Mouse (Mus musculus) ES-Bruce4 (cell line): ENCODE data around the gene Wdr41. TPM values are rescaled to one million over a fixed set of nuclear protein-coding genes. Genes with fewer than 3 reads are reported as not detected.

Experiments used
- H3K27ac ChIP-seq: 2 replicates; pipeline ENCODE4 v1.5.1; 2012; ENCODE audit warnings: low read length, inconsistent platforms; ENCODE audit not compliant: insufficient read depth
- H3K27me3 ChIP-seq: 2 replicates; pipeline ENCODE4 v1.6.1; 2012; ENCODE audit warnings: mild to moderate bottlenecking, low read length, inconsistent platforms; ENCODE audit not compliant: control insufficient read depth, poor library complexity, insufficient read depth, severe bottlenecking
- H3K36me3 ChIP-seq: 2 replicates; pipeline ENCODE4 v1.6.1; 2012; ENCODE audit warnings: inconsistent platforms, mild to moderate bottlenecking, low read length, moderate library complexity; ENCODE audit not compliant: control insufficient read depth, poor library complexity, insufficient read depth, severe bottlenecking
- H3K4me1 ChIP-seq: one replicate; pipeline ENCODE4 v1.8.1; 2011; ENCODE audit warnings: low read length; ENCODE audit not compliant: control insufficient read depth, insufficient read depth
- H3K4me3 ChIP-seq: 2 replicates; pipeline ENCODE4 v1.5.1; 2011; ENCODE audit warnings: low read depth, mild to moderate bottlenecking, low read length
- H3K9ac ChIP-seq: 2 replicates; pipeline ENCODE4 v1.6.1; 2012; ENCODE audit warnings: low read depth, mild to moderate bottlenecking, inconsistent platforms; ENCODE audit not compliant: poor library complexity, severe bottlenecking
- H3K9me3 ChIP-seq: replicated peaks from 2 replicates; pipeline ENCODE4 v1.6.1; 2012; ENCODE audit warnings: mild to moderate bottlenecking, low read length, inconsistent platforms; ENCODE audit not compliant: control insufficient read depth, poor library complexity, insufficient read depth, severe bottlenecking
- CTCF ChIP-seq: IDR thresholded peaks from one replicate; pipeline ENCODE4 v1.8.1; 2011; ENCODE audit warnings: low read depth, low read length
- EP300 ChIP-seq: IDR thresholded peaks from 2 replicates; pipeline ENCODE4 v1.6.1; 2011; ENCODE audit warnings: low read depth, low read length; ENCODE audit not compliant: insufficient read depth
- POLR2A ChIP-seq: IDR thresholded peaks from one replicate; pipeline ENCODE4 v1.8.1; 2011; ENCODE audit warnings: low read length; ENCODE audit not compliant: insufficient read depth
- polyA plus RNA-seq: library from polyadenylated mRNA; stranded (reverse); fragments of >200 nt; gene quantifications from 2 replicates; pipeline ENCODE4 v1.2.4, GENCODE M21; 2011; ENCODE audit warnings: low read depth; ENCODE audit not compliant: missing spikeins, insufficient read depth, insufficient read length

The Wdr41 gene
- polyA plus RNA-seq, 1 experiment, result 13.4 TPM

DNA sequence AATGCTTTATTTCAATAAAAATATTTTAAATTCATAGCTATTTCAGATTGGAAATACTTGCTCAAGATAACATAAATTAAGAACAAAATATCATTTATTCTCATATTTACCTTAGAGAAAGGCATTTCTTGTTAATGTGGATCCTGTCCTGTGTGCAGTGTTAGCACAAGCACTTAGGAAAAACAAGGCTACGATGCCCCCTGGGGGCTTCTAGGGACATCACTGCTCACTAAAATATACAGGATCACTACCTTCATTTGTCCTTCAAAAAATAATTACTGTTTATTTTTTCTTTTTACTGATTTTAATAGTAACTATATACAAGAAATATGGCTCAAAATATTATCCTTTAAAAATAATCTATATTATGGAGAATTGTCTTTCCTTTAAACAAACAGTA is 18.2 kb upstream of the Wdr41 start:
- Histone ChIP-seq H3K9ac (no peak overlapping the region), H3K36me3 (no peaks in the 10 kb centered on the region), H3K27me3 (no peaks in the 10 kb centered on the region), H3K4me1 (no peaks in the 10 kb centered on the region), H3K4me3 (no peak overlapping the region), H3K9me3 (no peaks in the 10 kb centered on the region), H3K27ac (no peak overlapping the region)
- TF ChIP-seq POLR2A, result no peak
- no peak for TF ChIP-seq CTCF
- no peak for TF ChIP-seq EP300

GRCm38 (mm10) chr13:94969992-94970553 is 6.1 kb upstream of the Wdr41 start:
- Histone ChIP-seq H3K9me3 (no peaks in the 10 kb centered on the region), H3K4me1 (no peaks in the 10 kb centered on the region), H3K9ac (no peak overlapping the region), H3K36me3 (no peaks in the 10 kb centered on the region), H3K4me3 (no peak overlapping the region), H3K27me3 (no peaks in the 10 kb centered on the region; the same call in 1 of the 2 replicates), H3K27ac (no peak overlapping the region)
- TF ChIP-seq EP300 (no peak), POLR2A (no peak), CTCF (no peak)

GRCm38 (mm10) chr13:94975828-94976218 is 321 bp upstream of the Wdr41 start:
- Histone ChIP-seq H3K4me1 (no peaks in the 10 kb centered on the region), H3K27me3 (no peaks in the 10 kb centered on the region), H3K27ac (no peak overlapping the region), H3K4me3 (peak overlapping the region; percentile 11; the same call in 1 of the 2 replicates), H3K9me3 (no peaks in the 10 kb centered on the region), H3K36me3 (no peaks in the 10 kb centered on the region), H3K9ac (0 out of 2 replicates have a peak overlapping the region, but pooled peaks have one; percentile 30)
- TF ChIP-seq EP300, result no peak

- Histone ChIP-seq H3K9me3 (no peaks in the 10 kb centered on the region), H3K27ac (no peak overlapping the region)
Measured at GRCm38 (mm10) chr13:94979081-94979480, 2.9 kb downstream of the Wdr41 start.

GRCm38 (mm10) chr13:94990516-94990915 is 14.4 kb downstream of the Wdr41 start:
- Histone ChIP-seq H3K4me1 (no peaks in the 10 kb centered on the region), H3K9ac (no peak overlapping the region), H3K9me3 (no peaks in the 10 kb centered on the region), H3K27me3 (no peaks in the 10 kb centered on the region), H3K4me3 (no peak overlapping the region), H3K27ac (no peak overlapping the region), H3K36me3 (no peaks in the 10 kb centered on the region)
- TF ChIP-seq EP300 (no peak), CTCF (no peak), POLR2A (no peak)

More at GRCm38 (mm10) chr13:94979081-94979480, 2.9 kb downstream of the Wdr41 start:
- Histone ChIP-seq H3K4me3 (no peak overlapping the region), H3K27me3 (no peaks in the 10 kb centered on the region), H3K9ac (no peak overlapping the region), H3K4me1 (no peaks in the 10 kb centered on the region), H3K36me3 (no peaks in the 10 kb centered on the region)
- no peak for TF ChIP-seq CTCF
- TF ChIP-seq EP300, result no peak
- TF ChIP-seq POLR2A, result no peak

- H3K27ac ChIP-seq, result no peak overlapping the region
- no peak overlapping the region for H3K9ac ChIP-seq
- H3K27me3 ChIP-seq, result no peaks in the 10 kb centered on the region
- no peaks in the 10 kb centered on the region for H3K36me3 ChIP-seq
- no peak for TF ChIP-seq POLR2A
- no peak for TF ChIP-seq CTCF
- TF ChIP-seq EP300, result no peak
- no peaks in the 10 kb centered on the region for H3K9me3 ChIP-seq
- H3K4me3 ChIP-seq, result no peak overlapping the region
- H3K4me1 ChIP-seq, result no peaks in the 10 kb centered on the region
Measured at GRCm38 (mm10) chr13:95007281-95007680, 31.1 kb downstream of the Wdr41 start.
